Mouse (Mus musculus) B cell, adult 62 days (primary cell): Measurements from ENCODE around the gene Gltp. TPM values are rescaled to one million over a fixed set of nuclear protein-coding genes. Genes with fewer than 3 reads are reported as not detected.

Source experiments
- total RNA-seq: library from RNA; stranded (reverse); gene quantifications from 4 replicates; pipeline ENCODE4 v1.2.4, GENCODE M21; 2023

Gltp gene
- total RNA-seq = 50.0 to 57.6 TPM (median 53.1 TPM) in 4 replicates

GRCm38 (mm10) chr5:114690633-114691567, at the start of gene Gltp:
Gene Gltp, minus strand, starts transcription at chr5:114690984.

GRCm38 (mm10) chr5:114707265-114708068, 16.7 kb upstream of the Gltp start, which contains the start of gene Tchp:
Gene Tchp, plus strand, starts transcription at chr5:114707760.

DNA sequence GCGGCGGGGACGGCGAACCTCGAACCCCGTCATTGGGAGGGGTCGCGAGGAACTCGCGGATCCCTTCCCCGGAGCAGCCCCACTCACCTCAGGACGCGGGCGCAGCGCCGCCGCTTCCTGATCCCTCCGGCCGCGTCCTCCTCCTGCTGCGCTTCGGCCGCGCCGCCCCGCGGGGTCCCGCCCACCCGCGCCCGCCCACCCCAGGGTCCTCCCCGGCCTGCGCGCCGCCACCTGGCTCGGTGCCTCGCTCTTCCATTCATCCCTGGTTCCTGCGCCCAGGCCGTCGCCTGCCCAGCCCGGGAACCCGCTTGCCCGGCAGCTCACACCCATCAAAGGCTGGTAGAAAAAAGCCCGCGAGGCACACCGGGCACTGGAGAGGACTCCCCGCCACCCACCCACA, 32.5 kb downstream of the Gltp start, which contains the start of gene Trpv4:
Gene Trpv4 (minus strand): TSS at position 167 of the 400 bp plus-strand sequence.

Other genes starting within 250 kb of the Gltp start
- 7.1 to 9.7 TPM (median 7.9 TPM) in 4 replicates for gene Mmab, start 246.9 kb downstream of the Gltp start, total RNA-seq
- gene Mvk, start 246.7 kb downstream of the Gltp start, total RNA-seq = 7.4 to 12.0 TPM (median 10.3 TPM) in 4 replicates
- gene Fam222a, start 123.0 kb downstream of the Gltp start, total RNA-seq = 8.1 to 12.4 TPM (median 9.7 TPM) in 4 replicates
- 0.16 to 2.0 TPM (median 1.0 TPM) in 3 of 4 replicates, not detected in the other for gene Trpv4, start 32.6 kb downstream of the Gltp start, total RNA-seq
- 19.2 to 25.2 TPM (median 22.4 TPM) in 4 replicates for gene Tchp, start 16.8 kb upstream of the Gltp start, total RNA-seq
- 180 to 202 TPM (median 193 TPM) in 4 replicates for gene Ankrd13a, start 83.7 kb upstream of the Gltp start, total RNA-seq
- gene Git2, start 84.5 kb upstream of the Gltp start, total RNA-seq = 158 to 189 TPM (median 161 TPM) in 4 replicates
- gene 1500011B03Rik, start 132.5 kb upstream of the Gltp start, total RNA-seq = 47.4 to 60.2 TPM (median 50.6 TPM) in 4 replicates
- not detected in 4 replicates for gene 4930519G04Rik, start 162.7 kb upstream of the Gltp start, total RNA-seq
- gene Gm9936, start 167.7 kb upstream of the Gltp start, total RNA-seq = not detected in 4 replicates
- gene Oasl2, start 206.0 kb upstream of the Gltp start, total RNA-seq = 2.0 to 4.6 TPM (median 3.9 TPM) in 4 replicates
- 20.9 to 32.9 TPM (median 23.7 TPM) in 4 replicates for gene Oasl1, start 232.3 kb upstream of the Gltp start, total RNA-seq